Mouse (Mus musculus) large intestine, adult 2 months (tissue): ENCODE measurements around the gene Ifi27l2b. TPM values are rescaled to one million over a fixed set of nuclear protein-coding genes. Genes with fewer than 3 reads are reported as not detected.
A peak's percentile ranks its signal among the peaks of the same experiment; 100 is the strongest.
"Not testable (repeated sequence)": the region's sequence is repeated elsewhere in the genome, so short reads cannot be mapped to it uniquely, and the experiment has no call there.

Experiments used
- DNase-seq: peaks from one replicate; pipeline ENCODE4 v3.0.0-alpha.2; 2012; ENCODE audit warnings: low read depth, low spot score
- WGBS: fragments of 180-500 bp; shearing (Covaris S2); methylation state at CpG from one replicate; pipeline ENCODE4 v1.1.7; 2018; 5-methylcytosine and 5-hydroxymethylcytosine counted together
- polyA plus RNA-seq: library from polyadenylated mRNA; depleted of rRNA; stranded (reverse); fragments of >200 nt; gene quantifications from 2 replicates; pipeline ENCODE4 v1.2.3, GENCODE M21; 2012; rRNA removed

The Ifi27l2b gene
- polyA plus RNA-seq: 179 and 656 TPM in 2 replicates

DNA sequence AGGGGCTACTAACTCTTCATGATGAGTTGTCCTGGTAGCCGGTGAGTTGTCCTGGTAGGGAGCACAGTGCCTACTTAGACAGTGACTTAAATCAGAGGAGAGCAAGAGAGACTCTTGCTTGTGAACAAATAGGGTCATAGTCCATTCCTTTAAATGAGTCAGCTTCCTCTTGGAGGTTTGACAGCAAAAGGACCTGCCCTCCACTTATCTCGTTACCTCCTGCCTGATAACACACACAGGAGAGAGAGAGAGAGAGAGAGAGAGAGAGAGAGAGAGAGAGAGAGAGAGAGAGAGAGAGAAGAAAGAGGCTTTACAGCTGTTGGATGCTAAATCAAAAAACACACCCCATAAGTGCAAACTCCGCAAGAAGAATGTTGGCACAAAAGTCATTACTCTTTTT, at the start of gene Ifi27l2b:
TSS of gene Ifi27l2b (minus strand) at position 84 of the 400 bp plus-strand sequence.
- 12% methylated on average over 3 of the region's 3 CpGs for WGBS

DNA sequence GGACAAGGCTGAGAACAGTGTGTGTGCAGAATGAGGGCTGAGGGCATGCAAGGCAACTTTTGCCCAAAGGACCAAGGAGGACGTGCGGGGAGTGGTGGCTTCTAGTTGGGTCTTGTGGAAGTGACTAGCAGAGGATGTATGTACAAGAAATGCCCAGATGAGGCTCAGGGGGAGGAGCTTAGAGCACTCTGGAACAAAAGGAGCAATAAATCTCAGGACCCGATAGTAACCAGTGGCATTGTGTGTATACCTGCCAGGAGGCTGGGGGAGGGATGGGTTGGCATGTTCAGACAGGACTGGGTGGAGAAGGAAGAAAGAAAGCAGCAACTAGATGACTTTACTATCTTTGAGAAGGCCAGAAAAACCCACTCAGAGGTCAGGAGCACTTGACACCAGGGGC, 47.4 kb upstream of the Ifi27l2b start:
- no peak for DNase-seq
- 56% methylated on average over 3 of the region's 3 CpGs for WGBS

More for the DNA sequence above, at the start of gene Ifi27l2b:
- DNase-seq: peak; percentile 91

DNA sequence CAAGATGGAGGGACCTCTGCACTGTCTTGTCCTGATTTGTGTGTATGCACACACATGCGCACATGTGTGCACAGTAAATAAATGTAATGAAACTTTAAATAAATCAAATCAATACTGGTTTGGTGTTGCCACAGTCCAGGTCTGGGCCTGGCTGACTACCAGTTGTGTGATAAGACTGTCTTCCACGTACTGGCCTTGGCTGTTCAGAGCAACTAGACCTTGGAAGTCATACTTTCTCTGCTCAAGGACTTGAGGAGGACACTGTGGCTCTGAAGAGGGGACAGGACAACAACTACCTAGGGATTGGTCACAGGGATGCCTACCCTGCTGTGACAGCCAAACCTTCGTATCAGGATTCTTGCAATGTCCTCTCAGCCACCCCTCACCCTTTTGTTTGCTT, 46.3 kb upstream of the Ifi27l2b start:
- DNase-seq: no peak
- WGBS: 79% methylated on average over 3 of the region's 3 CpGs

DNA sequence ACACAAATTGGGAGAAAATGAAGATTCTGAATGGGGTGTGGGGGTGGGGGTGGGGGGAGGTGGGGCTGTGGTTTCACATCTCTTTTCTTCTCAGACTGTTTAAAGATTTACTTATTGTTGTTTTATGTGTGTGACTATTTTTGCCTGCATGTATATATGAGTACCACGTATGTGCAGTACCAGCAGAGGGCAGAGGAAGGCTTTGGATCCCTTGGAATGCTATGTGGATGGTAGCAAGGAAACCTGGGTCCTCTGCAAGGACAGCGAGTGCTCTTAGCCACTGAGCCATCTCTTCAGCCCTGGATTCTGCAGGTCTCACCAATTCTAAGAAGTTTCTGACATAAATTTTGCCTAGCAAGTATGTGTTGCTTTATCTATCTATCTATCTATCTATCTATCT, 42.2 kb upstream of the Ifi27l2b start:
- 61% methylated on average over 2 of the region's 2 CpGs for WGBS
- DNase-seq: no peak

DNA sequence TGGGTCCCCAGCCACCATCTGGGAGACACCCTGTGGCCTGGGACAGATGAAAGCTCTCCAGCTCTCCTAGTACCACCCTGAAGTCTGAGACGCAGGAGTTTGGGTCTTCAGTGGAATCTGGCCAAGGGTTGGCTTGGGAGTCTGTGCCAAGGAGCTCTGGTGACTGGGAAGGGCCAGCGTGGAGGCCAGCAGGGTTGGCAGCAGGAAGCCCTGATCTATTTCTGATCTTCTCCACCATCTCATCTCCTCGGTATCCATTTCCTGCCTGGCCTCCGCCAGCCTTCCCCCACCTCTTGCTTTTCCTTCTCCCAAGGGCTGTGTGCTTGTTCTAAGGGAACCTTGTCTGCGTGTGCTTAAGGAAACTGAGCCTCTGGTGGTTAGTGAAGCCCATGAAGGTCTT, 41.7 kb upstream of the Ifi27l2b start:
- WGBS: 57% methylated on average over 5 of the region's 5 CpGs
- no peak for DNase-seq

DNA sequence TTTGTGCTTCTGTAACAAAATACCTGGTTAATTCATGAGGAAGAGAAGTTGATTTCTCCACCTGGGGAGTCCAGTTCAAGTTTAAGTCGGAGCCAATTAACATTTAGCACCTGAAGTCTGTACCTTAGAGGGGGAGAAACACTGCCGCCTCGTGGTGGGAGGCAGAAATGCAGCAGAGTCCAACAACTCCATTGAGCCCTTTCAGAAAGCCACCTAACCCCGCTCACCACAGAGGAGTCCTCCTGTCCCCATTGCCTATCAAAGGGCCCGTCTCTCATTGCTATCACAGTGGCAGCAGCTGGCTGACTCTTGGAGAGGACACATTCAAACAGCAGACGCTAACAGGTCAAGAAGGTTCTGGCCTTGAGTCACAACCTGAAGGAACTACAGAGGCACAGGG, 37.5 kb upstream of the Ifi27l2b start:
- DNase-seq: peak; percentile 37
- WGBS: 13% methylated on average over 6 of the region's 6 CpGs

DNA sequence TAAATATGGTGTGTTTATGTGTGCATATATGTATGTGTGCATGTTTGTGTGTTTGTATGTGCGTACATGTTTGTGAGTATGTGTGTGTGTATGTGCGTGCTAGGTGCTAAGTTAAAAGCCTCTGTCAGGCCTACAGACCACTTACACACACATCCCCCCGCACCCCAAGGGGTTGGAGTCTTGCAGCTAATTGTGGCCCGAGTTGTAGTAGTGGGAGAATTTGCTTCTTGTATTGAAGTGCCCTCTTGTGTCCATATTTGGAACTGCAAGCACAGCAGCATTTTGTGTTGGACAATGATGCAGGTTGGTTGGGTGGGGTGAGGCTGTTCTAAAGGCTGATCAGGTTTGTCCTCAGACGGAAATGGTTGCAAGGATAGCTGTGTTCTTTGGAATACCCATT, 35.7 kb upstream of the Ifi27l2b start:
- 28% methylated on average over 5 of the region's 5 CpGs for WGBS
- peak; percentile 72 for DNase-seq

DNA sequence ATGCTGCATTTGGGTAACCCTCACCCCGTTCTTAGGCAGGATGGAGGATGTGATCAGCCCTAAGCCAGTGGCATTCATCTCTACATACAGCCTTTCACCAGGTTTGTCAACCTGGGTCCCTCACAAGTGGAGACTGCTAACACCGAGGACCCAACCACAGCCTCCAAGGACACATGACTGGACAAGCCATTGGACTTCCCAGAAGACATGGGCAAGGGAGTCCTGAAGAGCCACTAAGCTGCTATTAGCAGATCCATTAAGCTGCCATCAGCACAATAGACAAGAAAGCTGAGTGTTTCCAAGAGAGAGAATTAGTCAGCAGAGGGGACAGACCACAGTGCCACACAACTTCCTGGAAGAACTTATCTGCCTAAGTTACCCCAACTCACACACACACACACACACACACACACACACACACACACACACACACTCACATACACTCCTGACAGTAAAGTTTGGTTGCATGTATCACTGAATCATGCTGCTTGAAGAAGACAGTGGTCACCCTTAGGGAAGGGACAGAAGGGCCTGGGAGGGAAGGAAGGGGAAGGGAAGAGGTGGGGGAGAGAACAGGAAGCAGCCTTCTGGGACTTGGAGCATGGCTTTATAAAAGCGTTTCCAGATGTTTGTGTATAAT, 34.2 kb upstream of the Ifi27l2b start:
- 61% methylated on average over 3 of the region's 3 CpGs for WGBS
- DNase-seq: no peak

DNA sequence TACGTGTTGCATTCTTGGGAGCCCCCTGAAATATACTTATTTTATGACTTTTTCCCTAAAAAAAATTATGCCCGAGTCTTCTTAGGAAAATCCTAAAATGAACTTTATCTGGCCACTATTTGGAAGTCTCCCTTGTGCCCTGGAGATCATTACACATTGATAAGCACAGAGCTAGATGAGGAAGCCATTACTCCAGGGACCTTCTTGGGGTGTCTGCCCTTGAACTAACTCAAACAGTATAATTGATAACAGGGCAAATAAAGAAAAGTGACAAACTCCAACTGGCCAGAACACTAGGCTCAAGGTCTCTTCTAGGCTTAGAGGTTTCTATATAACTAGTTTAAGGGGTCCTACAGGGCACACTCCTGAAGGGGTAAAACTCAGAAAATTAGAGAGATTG, 30.7 kb upstream of the Ifi27l2b start:
- no peak for DNase-seq
- WGBS: 50% methylated on average over 2 of the region's 2 CpGs

DNA sequence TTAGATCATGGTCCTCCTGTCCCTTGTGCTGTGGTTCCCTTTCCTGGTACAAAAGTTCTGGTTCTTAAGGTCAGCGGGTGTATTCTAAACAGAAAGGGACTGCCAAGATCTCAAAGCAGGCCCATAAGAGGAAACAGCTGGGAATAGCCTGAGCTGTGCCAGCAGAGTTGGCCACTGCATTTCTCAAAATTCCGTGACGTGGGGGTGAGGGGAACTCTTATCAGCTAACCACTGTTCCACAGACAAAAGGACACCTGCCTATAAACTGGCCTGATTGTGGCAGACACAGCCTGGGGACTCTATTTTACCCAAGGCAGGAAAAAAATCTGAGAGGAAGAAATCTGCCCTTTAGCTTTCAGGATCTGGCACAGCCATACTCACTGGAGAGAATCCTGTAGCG, 30.3 kb upstream of the Ifi27l2b start:
- WGBS: 14% methylated on average over 4 of the region's 4 CpGs
- no peak for DNase-seq

DNA sequence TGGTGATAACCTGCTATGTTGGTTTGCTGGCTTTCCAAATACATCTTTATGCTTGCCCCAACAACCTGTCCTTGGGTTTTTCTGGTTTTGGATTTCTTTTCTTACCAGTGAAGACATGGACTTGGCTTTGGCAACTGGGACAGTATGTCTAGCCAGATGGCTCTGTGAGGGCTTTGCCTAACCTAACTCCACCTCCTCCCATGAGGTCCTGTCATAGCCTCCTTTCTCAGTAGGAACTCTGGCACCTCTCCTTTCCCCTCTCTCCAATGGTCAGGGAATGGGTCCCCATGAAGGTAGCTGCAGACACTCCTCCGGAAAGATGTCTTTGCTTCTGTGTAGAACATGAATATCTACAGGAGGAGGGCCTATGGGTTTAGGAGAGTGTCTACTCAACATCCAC, 29.7 kb upstream of the Ifi27l2b start:
- DNase-seq: no peak
- 84% methylated on average over 1 of the region's 1 CpGs for WGBS

DNA sequence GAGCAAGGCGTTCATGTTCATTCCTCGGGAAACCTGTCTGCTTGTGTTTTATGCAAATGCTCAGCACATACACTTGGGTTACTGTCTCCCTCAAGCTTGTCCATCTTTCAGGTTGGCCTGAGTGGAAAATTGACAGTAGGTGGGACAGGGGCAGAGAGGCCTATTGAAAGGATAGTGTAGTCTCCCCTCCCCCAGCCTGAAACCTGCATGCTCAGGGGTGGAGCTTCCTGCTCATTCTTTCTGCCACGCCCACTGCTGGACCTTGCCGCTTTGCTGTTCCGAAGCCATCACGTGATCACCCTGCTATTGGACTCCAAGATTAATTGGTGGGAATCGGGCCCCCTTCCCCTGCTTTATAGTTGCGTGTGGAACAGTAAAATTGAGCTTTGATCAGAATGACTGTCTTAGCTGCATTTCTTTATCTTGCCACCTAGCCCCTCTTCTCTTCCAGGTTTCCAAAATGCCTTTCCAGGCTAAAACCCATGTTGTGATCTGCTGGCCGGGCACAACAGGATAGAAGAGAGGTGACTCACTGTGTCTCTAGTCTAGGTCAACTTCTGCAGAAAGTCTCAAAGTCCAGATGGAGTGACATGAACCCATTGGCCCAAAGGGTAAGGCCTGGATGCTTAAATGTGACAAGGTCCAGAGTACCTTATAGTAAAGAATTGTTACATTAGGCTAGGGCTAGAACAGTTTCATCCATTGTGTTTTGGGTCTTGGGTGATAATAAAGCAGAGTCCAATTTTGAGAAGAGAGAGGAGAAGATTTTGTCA, 27.4 kb upstream of the Ifi27l2b start:
- whole genome bisulfite sequencing: 35% methylated on average over 9 of the region's 9 CpGs
- DNase-seq: not testable (repeated sequence)

DNA sequence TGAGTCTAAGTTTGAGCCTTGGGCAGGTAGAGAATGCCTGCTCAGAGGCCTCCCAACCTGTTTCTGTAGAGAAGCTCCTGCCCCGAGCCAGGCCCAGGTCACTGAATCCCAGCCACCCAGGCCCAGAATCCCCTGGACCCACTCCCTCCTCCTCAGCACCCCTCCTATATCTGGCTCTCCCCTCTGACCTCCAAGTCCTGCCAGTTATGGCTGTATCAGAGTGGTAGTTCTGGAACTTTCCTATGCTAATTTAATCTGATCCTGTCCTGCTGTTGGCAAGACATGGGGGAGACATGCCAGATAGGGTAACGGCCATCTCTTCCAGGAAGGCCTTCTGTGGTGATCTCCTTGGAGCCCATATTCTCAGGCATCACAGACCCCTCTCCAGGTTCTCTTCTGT, 25.8 kb upstream of the Ifi27l2b start:
- no peak for DNase-seq
- 87% methylated on average over 2 of the region's 2 CpGs for WGBS

DNA sequence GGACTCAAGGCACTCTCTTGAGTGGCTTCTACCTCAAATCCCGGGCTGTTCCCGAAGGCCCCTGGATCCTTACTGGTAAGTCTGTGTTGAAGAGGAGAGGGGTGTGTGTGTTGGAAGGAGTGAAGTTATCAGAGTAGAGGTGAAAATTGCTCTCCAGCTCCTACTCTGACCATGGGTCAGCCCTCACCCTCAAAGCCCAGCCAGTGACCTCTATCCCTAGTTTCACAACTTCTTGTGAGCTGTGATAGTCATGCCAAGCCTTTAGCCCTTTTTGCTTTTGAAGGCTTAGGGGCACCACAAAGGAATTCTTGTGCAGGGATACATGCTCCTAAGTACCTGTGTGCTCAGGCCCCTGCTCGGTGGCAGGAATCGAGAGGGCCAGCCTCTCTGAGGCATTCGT, 24.6 kb upstream of the Ifi27l2b start:
- 85% methylated on average over 5 of the region's 5 CpGs for WGBS
- no peak for DNase-seq

DNA sequence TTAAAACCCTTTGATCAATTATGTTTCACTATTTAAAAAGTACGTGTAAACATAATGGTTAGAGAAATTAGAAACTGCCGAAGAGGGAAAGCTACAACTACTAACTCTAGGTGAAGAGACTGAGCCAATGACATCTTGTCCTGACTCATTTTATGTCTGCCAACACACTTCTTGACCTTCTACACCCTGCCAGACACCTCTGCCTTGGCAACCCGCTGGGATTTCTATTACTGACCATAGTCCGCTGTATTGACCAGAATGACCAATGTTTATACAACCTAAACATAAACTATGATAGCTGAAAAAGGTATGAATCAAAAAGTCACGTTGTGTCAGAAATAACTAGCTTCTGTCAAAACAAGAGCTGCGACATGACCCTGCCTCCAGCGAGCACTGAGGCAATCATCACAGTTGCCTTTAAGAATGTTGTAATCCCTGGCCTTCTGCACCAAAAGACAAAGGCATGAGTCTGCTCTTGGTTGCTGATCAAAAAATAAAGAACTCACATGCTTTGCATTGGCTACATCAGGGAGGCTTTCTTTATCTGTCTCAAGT, 20.5 kb upstream of the Ifi27l2b start:
- no peak for DNase-seq
- 63% methylated on average over 7 of the region's 7 CpGs for WGBS

DNA sequence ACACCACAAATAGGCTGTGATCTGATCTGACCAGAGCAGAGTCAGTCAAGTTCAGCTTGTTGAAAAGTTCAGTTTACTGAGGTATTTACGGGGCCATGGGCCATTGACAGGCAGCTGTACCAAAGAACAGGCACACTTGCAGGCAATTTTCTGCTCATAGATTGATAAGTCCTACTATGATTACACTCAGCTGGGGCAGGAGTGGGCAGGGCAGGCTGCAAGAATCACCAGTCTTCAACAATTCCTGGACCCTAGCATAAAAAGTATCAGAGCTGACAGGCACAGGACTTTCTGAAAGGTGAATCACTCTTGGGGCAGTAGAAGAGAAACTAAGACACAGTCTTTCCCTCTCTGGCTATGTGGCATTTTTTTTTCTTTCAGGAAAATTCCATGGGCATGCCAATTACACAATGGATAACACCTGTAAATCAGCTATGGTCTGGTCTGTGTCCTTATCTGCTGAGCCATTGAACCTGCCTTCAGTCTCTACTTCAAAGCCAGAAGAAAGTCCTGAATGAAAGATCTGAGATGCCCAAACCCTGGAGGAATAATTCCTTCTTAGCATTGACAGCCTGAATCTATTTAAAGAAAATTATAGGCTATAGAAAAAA, 19.9 kb upstream of the Ifi27l2b start:
- no peak for DNase-seq
- WGBS: 62% methylated on average over 1 of the region's 1 CpGs

DNA sequence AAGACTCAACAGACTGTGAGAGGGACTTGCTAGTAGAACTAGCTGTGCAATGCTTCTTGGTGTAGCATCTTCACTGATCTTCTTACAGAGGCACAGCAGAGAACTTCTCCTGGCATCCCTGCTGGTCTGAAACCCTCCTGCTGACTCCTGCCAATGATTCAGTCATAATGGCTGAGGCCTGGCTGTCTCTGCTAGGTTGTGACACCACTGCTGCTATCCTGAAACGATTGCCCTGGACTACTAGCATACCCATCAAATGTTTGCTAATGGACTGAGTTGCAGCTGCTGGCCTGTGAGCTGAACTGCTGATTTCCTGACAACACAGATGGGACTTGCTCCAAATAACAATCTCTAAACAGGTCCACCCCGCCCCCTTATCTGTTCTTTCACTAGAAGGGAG, 17.5 kb upstream of the Ifi27l2b start:
- no peak for DNase-seq
- 30% methylated on average over 2 of the region's 2 CpGs for whole genome bisulfite sequencing

DNA sequence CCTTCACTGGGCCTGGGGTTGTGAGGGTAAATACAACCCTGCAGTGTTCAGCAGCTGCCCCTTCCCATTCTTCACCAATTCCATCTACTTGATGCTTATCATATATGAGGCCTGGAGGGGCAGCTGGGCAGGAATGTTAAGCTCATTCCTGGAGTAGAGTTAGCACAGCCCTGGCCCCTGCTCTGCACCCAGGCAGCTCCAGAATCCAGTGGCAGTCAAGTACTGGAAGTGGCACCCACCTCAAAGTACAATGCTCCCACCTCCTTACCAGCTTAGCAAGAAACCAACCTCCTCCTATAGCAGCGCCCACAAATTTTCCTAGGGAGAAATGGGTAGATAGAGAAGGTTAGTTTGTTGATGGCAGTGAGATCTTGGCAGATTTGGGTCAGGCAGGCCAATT, 296 bp downstream of the Ifi27l2b start:
- whole genome bisulfite sequencing: no CpG with 5 or more reads among the region's 1 CpGs

DNA sequence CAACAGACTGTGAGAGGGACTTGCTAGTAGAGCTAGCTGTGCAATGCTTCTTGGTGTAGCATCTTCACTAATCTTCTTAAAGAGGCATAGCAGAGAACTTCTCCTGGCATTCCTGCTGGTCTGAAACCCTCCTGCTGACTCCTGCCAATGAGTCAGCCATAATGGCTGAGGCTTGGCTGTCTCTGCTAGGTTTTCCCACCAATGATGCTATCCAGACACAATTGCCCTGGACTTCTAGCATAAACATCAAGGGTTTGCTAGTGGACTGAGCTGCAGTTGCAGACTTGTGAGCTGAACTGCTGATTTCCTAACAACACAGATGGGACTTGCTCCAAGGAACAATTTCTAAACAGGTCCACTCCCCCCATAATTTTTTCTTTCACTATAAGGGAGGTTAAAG, 3.7 kb downstream of the Ifi27l2b start:
- no peak for DNase-seq

More for the DNA sequence above, 296 bp downstream of the Ifi27l2b start:
- DNase-seq: not testable (repeated sequence)

DNA sequence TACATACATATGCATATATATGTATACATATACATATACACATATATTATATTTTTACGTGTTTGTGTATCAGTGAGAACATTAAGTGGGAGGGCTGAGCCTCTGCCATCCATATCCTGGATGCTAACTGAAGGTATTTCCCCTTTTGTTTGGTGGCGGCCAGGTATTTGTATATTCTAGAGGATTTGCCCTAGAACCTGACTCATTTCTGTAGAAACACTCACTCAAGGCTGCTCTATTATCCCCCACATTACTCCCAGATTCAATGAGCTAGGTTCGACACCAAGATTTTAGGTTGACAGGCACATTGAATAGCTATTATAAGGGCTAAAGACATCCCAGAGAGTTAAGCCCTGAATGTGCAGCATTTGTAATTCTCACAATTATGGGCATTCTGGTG, 12.0 kb downstream of the Ifi27l2b start:
- WGBS: 88% methylated on average over 3 of the region's 3 CpGs
- DNase-seq: no peak

DNA sequence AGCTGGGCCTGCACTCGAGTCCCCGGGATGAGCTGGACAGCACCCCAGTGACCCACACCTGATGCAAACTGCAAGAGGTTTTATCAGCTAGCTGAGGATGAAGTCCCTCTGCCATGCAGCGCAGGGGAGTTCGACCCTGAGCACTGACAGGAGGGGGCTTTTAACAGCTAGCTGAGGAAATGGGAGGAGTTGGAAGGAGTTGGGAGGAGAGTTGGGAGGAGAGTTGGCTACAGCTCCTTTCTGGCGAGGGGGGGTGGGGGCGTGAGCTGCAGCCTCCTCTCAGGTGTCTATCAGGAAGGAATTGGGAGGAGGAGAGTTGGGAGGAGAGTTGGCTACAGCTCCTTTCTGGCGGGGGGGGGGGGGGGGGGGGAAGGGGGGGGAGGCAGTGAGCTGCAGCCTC, 12.8 kb downstream of the Ifi27l2b start:
- DNase-seq: not testable (repeated sequence)

More for the DNA sequence above, 12.8 kb downstream of the Ifi27l2b start:
- 31% methylated on average over 6 of the region's 7 CpGs for WGBS
